27 mouse cellular contexts compared by ENCODE assay signal in genomic region chr8:74810054-74810453, GRCm38 (mm10).
"Had no signal": no experiment of that assay in that cellular context is flagged by ENCODE, and none has a peak within 500 bp of the region (broad histone marks: within the 10 kb centered on the region; RNA-seq: fewer than 3 reads in every experiment).

No protein-coding gene starts in this region.

- H3K9ac ChIP-seq: heart, embryonic 13.5 days; heart, embryonic 15.5 days; hindbrain, embryonic 13.5 days; hindbrain, embryonic 15.5 days; intestine, embryonic 15.5 days; kidney, embryonic 15.5 days; limb, embryonic 12.5 days; liver, embryonic 13.5 days; liver, embryonic 15.5 days had no signal

- H3K4me2 ChIP-seq: heart, embryonic 11.5 days; heart, embryonic 13.5 days; heart, embryonic 15.5 days; hindbrain, embryonic 13.5 days; hindbrain, embryonic 15.5 days; intestine, embryonic 15.5 days; kidney, embryonic 15.5 days; limb, embryonic 12.5 days; liver, embryonic 11.5 days; liver, embryonic 13.5 days; liver, embryonic 15.5 days had no signal

- H3K36me3 ChIP-seq: heart, embryonic 13.5 days; heart, embryonic 15.5 days; hindbrain, embryonic 13.5 days; hindbrain, embryonic 15.5 days; intestine, embryonic 15.5 days; kidney, embryonic 15.5 days; limb, embryonic 10.5 days; limb, embryonic 12.5 days; liver, embryonic 13.5 days; liver, embryonic 15.5 days had no signal

- ATAC-seq: hindbrain, postnatal 0 days; intestine, embryonic 15.5 days had no signal

- DNase-seq: gastrocnemius, postnatal 14 days; gastrocnemius, postnatal 36 days; heart, adult 18-20 months; heart, postnatal 14 days; heart, postnatal 36 days; kidney, adult 11 months; kidney, adult 2 months; kidney, adult 9 months; kidney, postnatal 14 days; kidney, postnatal 36 days; layer of hippocampus, adult 9-11 months; layer of hippocampus, postnatal 36 days; liver; liver, embryonic 13.5 days had no signal

- H3K27ac ChIP-seq: heart, embryonic 13.5 days; heart, embryonic 15.5 days; hindbrain, embryonic 13.5 days; hindbrain, embryonic 15.5 days; hindbrain, postnatal 0 days; intestine, embryonic 15.5 days; kidney, embryonic 15.5 days; kidney, postnatal 0 days; limb, embryonic 10.5 days; limb, embryonic 12.5 days; liver, embryonic 13.5 days; liver, embryonic 15.5 days had no signal

- H3K4me1 ChIP-seq: heart, embryonic 13.5 days; heart, embryonic 15.5 days; hindbrain, embryonic 13.5 days; hindbrain, embryonic 15.5 days; intestine, embryonic 15.5 days; kidney, embryonic 15.5 days; limb, embryonic 10.5 days; limb, embryonic 12.5 days; liver, embryonic 13.5 days; liver, embryonic 15.5 days had no signal

- H3K9me3 ChIP-seq: heart, embryonic 13.5 days; heart, embryonic 15.5 days; hindbrain, embryonic 13.5 days; hindbrain, embryonic 15.5 days; intestine, embryonic 15.5 days; kidney, embryonic 15.5 days; limb, embryonic 10.5 days; limb, embryonic 12.5 days; liver, embryonic 13.5 days; liver, embryonic 15.5 days had no signal

- H3K27me3 ChIP-seq: heart, embryonic 13.5 days; heart, embryonic 15.5 days; hindbrain, embryonic 13.5 days; hindbrain, embryonic 15.5 days; intestine, embryonic 15.5 days; kidney, embryonic 15.5 days; limb, embryonic 12.5 days; liver, embryonic 13.5 days; liver, embryonic 15.5 days had no signal

- H3K4me3 ChIP-seq: heart, embryonic 13.5 days; heart, embryonic 15.5 days; hindbrain, embryonic 13.5 days; hindbrain, embryonic 15.5 days; intestine, embryonic 15.5 days; kidney, embryonic 15.5 days; limb, embryonic 10.5 days; limb, embryonic 12.5 days; liver, embryonic 13.5 days; liver, embryonic 15.5 days had no signal
